Mouse (Mus musculus) brain, embryonic 14.5 days (tissue): ENCODE data around the gene Fmod.

Experiments
- CTCF ChIP-seq: fragments of 200-500 bp; IDR thresholded peaks from 2 replicates; pipeline ENCODE4 v1.5.1; 2012; ENCODE audit warnings: inconsistent platforms, mild to moderate bottlenecking, moderate library complexity, borderline replicate concordance; ENCODE audit not compliant: insufficient read depth, insufficient read length; ENCODE audit errors: extremely low read depth
- POLR2A ChIP-seq: fragments of 200-500 bp; IDR thresholded peaks from 2 replicates; pipeline ENCODE4 v1.6.1; 2012; ENCODE audit warnings: mild to moderate bottlenecking, inconsistent platforms, borderline replicate concordance; ENCODE audit not compliant: poor library complexity, insufficient read depth, insufficient read length, severe bottlenecking; ENCODE audit errors: extremely low read depth

GRCm38 (mm10) chr1:134060849-134061569 is 24.0 kb downstream of the Fmod start:
- TF ChIP-seq CTCF: peak; percentile 8; the same call in 1 of the 2 replicates
- TF ChIP-seq POLR2A: peak; percentile 24; the same call in 1 of the 2 replicates
